Mouse (Mus musculus) MEL (cell line): Measurements from ENCODE around the gene Gys2. TPM values are rescaled to one million over a fixed set of nuclear protein-coding genes. Genes with fewer than 3 reads are reported as not detected.

Source experiments
- DNase-seq: peaks from one replicate; pipeline ENCODE4 v3.0.0; 2011; ENCODE audit warnings: low read depth, low spot score
- H3K27ac ChIP-seq: 2 replicates; pipeline ENCODE4 v1.5.1; 2012; ENCODE audit warnings: low read depth, mild to moderate bottlenecking, control low read depth, low read length, moderate library complexity; ENCODE audit not compliant: control insufficient read depth
- H3K27me3 ChIP-seq, 2 experiments: fragments of 150-350 bp in 1 of 2; sonication (generic) in 1 of 2; 2 replicates each; pipeline ENCODE4 v1.6.1; 2012; ENCODE audit warnings: low read length in 2 of 2, mild to moderate bottlenecking in 2 of 2, improper control_type of control experiment in 1 of 2, moderate library complexity in 1 of 2; ENCODE audit not compliant: insufficient read depth in 2 of 2, control insufficient read depth in 1 of 2
- H3K36me3 ChIP-seq, 2 experiments: 2 replicates each; pipeline ENCODE4 v1.6.1; 2012 to 2014; ENCODE audit warnings: low read length in 2 of 2, improper control_type of control experiment in 1 of 2, inconsistent platforms in 1 of 2, mild to moderate bottlenecking in 1 of 2; ENCODE audit not compliant: insufficient read depth in 2 of 2, control insufficient read depth in 1 of 2
- H3K4me1 ChIP-seq, 2 experiments: fragments of 150-350 bp in 1 of 2; sonication (generic) in 1 of 2; 2 replicates each; pipeline ENCODE4 v1.6.1; 2012; ENCODE audit warnings: low read length in 2 of 2, improper control_type of control experiment in 1 of 2, mild to moderate bottlenecking in 1 of 2; ENCODE audit not compliant: insufficient read depth in 2 of 2, control insufficient read depth in 1 of 2
- H3K4me3 ChIP-seq, 2 experiments: fragments of 150-350 bp in 1 of 2; sonication (generic) in 1 of 2; 2 replicates each; pipeline ENCODE4 v1.5.1; 2012; ENCODE audit warnings: low read depth in 2 of 2, low read length in 2 of 2, mild to moderate bottlenecking in 2 of 2, moderate library complexity in 2 of 2, control low read depth in 1 of 2, improper control_type of control experiment in 1 of 2; ENCODE audit not compliant: control insufficient read depth in 1 of 2, insufficient read depth in 1 of 2
- H3K79me2 ChIP-seq: 2 replicates; pipeline ENCODE4 v1.6.1; 2012; ENCODE audit warnings: mild to moderate bottlenecking, low read length, moderate library complexity; ENCODE audit not compliant: control insufficient read depth, poor library complexity, insufficient read depth
- H3K9ac ChIP-seq: 2 replicates; pipeline ENCODE4 v1.6.1; 2012; ENCODE audit warnings: low read depth, mild to moderate bottlenecking, control low read depth, low read length, moderate library complexity; ENCODE audit not compliant: control insufficient read depth, poor library complexity, severe bottlenecking
- H3K9me3 ChIP-seq: fragments of 150-350 bp; sonication (generic); replicated peaks from 2 replicates; pipeline ENCODE4 v1.6.1; 2012; ENCODE audit warnings: mild to moderate bottlenecking, low read length, improper control_type of control experiment, moderate library complexity; ENCODE audit not compliant: insufficient read depth
- BHLHE40 ChIP-seq: IDR thresholded peaks from 2 replicates; pipeline ENCODE4 v1.6.1; 2012; ENCODE audit warnings: low read depth, mild to moderate bottlenecking, inconsistent platforms, low read length, improper control_type of control experiment, borderline replicate concordance
- CTCF ChIP-seq, 3 experiments: IDR thresholded peaks in 2 of 3; conservative IDR thresholded peaks in 1 of 3; 2 replicates each; pipeline ENCODE4 v1.5.1; 2011 to 2012; ENCODE audit warnings: low read length in 3 of 3, low read depth in 2 of 3, mild to moderate bottlenecking in 2 of 3, improper control_type of control experiment in 1 of 3, inconsistent platforms in 1 of 3, mixed read lengths in 1 of 3, moderate library complexity in 1 of 3; ENCODE audit not compliant: control insufficient read depth in 1 of 3, insufficient read depth in 1 of 3, poor library complexity in 1 of 3, severe bottlenecking in 1 of 3
- JUND ChIP-seq: IDR thresholded peaks from 2 replicates; pipeline ENCODE4 v1.6.1; 2011; ENCODE audit warnings: low read depth, mild to moderate bottlenecking, improper control_type of control experiment, low read length
- KAT2A ChIP-seq: conservative IDR thresholded peaks from 2 replicates; pipeline ENCODE4 v1.6.1; 2012; ENCODE audit warnings: low read depth, low read length, improper control_type of control experiment, inconsistent platforms
- MXI1 ChIP-seq: IDR thresholded peaks from 2 replicates; pipeline ENCODE4 v1.6.1; 2011; ENCODE audit warnings: mild to moderate bottlenecking, low read depth, low read length, improper control_type of control experiment
- MYC ChIP-seq: IDR thresholded peaks from 2 replicates; pipeline ENCODE4 v1.6.1; 2011; ENCODE audit warnings: low read depth, mild to moderate bottlenecking, low read length, improper control_type of control experiment, moderate library complexity
- NELFE ChIP-seq: IDR thresholded peaks from 2 replicates; pipeline ENCODE4 v1.6.1; 2011; ENCODE audit warnings: low read depth, low read length, improper control_type of control experiment
- NRF1 ChIP-seq: IDR thresholded peaks from 2 replicates; pipeline ENCODE4 v1.6.1; 2014; ENCODE audit warnings: low read depth, mild to moderate bottlenecking, inconsistent platforms, low read length, improper control_type of control experiment, moderate library complexity; ENCODE audit not compliant: poor library complexity, insufficient read depth, severe bottlenecking
- RAD21 ChIP-seq: IDR thresholded peaks from 2 replicates; pipeline ENCODE4 v1.6.1; 2011; ENCODE audit warnings: mild to moderate bottlenecking, low read depth, low read length, improper control_type of control experiment
- TBP ChIP-seq: IDR thresholded peaks from 2 replicates; pipeline ENCODE4 v1.8.0; 2011; ENCODE audit warnings: low read depth, low read length, improper control_type of control experiment
- TCF12 ChIP-seq: IDR thresholded peaks from 2 replicates; pipeline ENCODE4 v1.6.1; 2014; ENCODE audit warnings: low read depth, mild to moderate bottlenecking, inconsistent platforms, low read length, improper control_type of control experiment, moderate library complexity
- USF2 ChIP-seq, 2 experiments: IDR thresholded peaks; 2 replicates each; pipeline ENCODE4 v1.6.1; 2011 to 2012; ENCODE audit warnings: improper control_type of control experiment in 2 of 2, low read length in 2 of 2, borderline replicate concordance in 1 of 2, inconsistent platforms in 1 of 2, low read depth in 1 of 2, mild to moderate bottlenecking in 1 of 2; ENCODE audit not compliant: insufficient read depth in 1 of 2
- ZKSCAN1 ChIP-seq: IDR thresholded peaks from 2 replicates; pipeline ENCODE4 v1.6.1; 2012; ENCODE audit warnings: low read depth, mild to moderate bottlenecking, inconsistent platforms, low read length, improper control_type of control experiment, moderate library complexity
- ZMIZ1 ChIP-seq: IDR thresholded peaks from 2 replicates; pipeline ENCODE4 v1.6.1; 2012; ENCODE audit warnings: low read depth, mild to moderate bottlenecking, inconsistent platforms, low read length, improper control_type of control experiment, moderate library complexity
- polyA plus RNA-seq, 2 experiments: library from polyadenylated mRNA; stranded (reverse) in 1 of 2; unstranded in 1 of 2; fragments of >175 nt in 1 of 2; fragments of >200 nt in 1 of 2; gene quantifications; 2 replicates each; pipeline versions ENCODE4 v1.2.1 to v1.2.4; 2012; ENCODE audit warnings: low replicate concordance in 2 of 2, low read depth in 1 of 2; ENCODE audit not compliant: insufficient read length in 2 of 2, insufficient read depth in 1 of 2, missing spikeins in 1 of 2
- total RNA-seq: library from RNA; depleted of rRNA; stranded (reverse); fragments of 300-350 nt; gene quantifications from 2 replicates; pipeline ENCODE4 v1.2.3, GENCODE M21; 2012

Gys2 gene
- total and polyA plus RNA-seq, 3 experiments = not detected

DNA sequence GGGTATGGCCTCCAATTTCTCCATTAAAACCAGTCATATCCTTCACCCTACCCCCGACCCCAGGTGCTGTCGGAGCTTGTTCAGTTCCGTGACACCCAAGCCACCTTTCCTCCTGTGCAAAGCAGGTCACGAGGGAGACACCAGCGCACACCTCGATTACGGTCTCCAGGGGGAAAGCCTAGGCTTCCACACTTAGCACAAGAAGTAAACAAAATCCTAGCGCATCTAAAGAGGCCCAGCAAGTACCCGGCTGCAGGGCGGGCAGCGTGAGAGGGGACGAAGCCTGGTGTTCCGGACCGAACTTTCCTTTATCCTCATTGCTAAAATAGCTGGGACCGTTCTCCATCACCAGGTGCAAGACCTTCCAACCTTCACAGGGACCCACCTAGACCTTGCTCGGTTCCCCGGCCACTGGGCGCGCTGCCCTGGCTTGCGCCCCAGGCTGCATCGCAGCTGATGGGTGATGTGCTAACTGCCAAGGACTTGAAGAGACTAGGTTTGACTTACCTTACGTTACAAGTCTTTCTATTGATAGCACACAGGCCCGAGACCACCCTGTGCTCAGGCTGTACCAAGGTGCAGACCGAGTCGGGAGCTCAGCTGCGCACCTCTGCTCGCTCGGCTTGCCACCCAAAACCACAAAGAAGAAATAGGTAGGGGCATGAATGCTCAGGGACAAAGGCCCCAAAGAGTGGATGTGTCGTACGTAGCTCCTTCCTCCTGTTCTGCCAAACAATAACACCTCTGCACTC is 34.3 kb upstream of the Gys2 start:
- no peaks in the 10 kb centered on the region for H3K9me3 ChIP-seq
- H3K27me3 ChIP-seq = no peaks in the 10 kb centered on the region
- no peak overlapping the region for H3K27ac ChIP-seq
- no peak overlapping the region for H3K9ac ChIP-seq
- H3K79me2 ChIP-seq = no peaks in the 10 kb centered on the region
- no peak for DNase-seq
- no peak overlapping the region for H3K4me3 ChIP-seq
- H3K4me1 ChIP-seq = no peaks in the 10 kb centered on the region
- TF ChIP-seq TBP (no peak), ZKSCAN1 (no peak), MXI1 (no peak), KAT2A (no peak), MYC (no peak), RAD21 (no peak), ZMIZ1 (no peak), USF2 (IDR thresholded peaks at IDR 0.05; ENCODE audit: borderline replicate concordance in 1 of 2, insufficient read depth in 1 of 2, low read depth in 1 of 2, low read length in 2 of 2) (no peak), JUND (no peak), NELFE (no peak), TCF12 (no peak), CTCF (IDR thresholded peaks at IDR 0.05 in 2 of 3, conservative IDR thresholded peaks at IDR 0.05 in 1 of 3; ENCODE audit: control insufficient read depth in 1 of 3, insufficient read depth in 1 of 3, low read depth in 2 of 3, low read length in 3 of 3, poor library complexity in 1 of 3, severe bottlenecking in 1 of 3) (no peak)
- no peaks in the 10 kb centered on the region for H3K36me3 ChIP-seq

DNA sequence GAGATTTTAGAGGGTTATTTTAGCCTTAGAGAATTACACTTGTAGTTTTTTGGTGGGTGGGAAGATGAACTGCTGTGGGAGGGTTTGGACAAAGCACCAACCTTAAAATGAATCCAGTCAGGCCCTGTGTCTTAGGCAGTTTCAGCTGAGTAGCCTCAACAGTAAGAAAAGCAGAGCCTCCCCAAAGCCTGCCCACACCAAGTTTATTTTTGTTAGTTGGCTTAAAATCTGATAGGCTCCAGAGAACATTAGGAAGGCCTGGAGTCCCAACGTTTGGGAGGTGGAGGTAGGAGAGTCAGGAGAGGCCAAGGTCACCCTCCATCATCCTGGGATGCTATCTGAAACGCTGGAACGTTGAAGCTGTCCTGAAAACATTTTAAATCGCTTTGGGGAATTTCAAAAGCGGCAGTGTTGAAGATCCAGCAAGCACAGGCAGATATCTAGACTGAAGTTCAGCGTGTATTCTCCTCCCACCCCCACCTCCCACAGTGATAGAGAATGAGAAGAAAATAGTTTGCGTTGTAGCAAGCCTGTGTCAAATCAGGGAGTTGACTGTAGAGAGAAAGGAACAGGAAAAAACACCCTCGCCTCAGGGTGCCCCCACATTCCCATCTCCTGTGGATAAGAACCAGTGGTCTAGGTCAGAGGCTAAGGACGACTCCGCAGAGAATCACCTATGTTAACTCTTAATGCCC is 33.6 kb upstream of the Gys2 start:
- TF ChIP-seq BHLHE40 (no peak), TBP (no peak), NRF1 (no peak)
- TF ChIP-seq, all 39 proteins: peak for 0
- no peak overlapping the region for H3K4me3 ChIP-seq
- no peaks in the 10 kb centered on the region for H3K4me1 ChIP-seq
- H3K27ac ChIP-seq = no peak overlapping the region
- no peaks in the 10 kb centered on the region for H3K27me3 ChIP-seq
- no peaks in the 10 kb centered on the region for H3K79me2 ChIP-seq
- no peak for DNase-seq
- H3K36me3 ChIP-seq = no peaks in the 10 kb centered on the region
- H3K9ac ChIP-seq = no peak overlapping the region
- H3K9me3 ChIP-seq = no peaks in the 10 kb centered on the region
